Comparison of ENCODE assay signal across 8 mouse cellular contexts in genomic region chr2:20967101-20967645, GRCm38 (mm10). TPM values are rescaled to one million over a fixed set of nuclear protein-coding genes. Genes with fewer than 3 reads are reported as not detected.
DNase-seq lines count a peak whose midpoint lies in the region; ATAC-seq and TF ChIP-seq lines count a peak whose summit lies in the region.

No protein-coding gene starts in this region.

- H3K4me2 ChIP-seq in lung, embryonic 14.5 days: peak overlapping the region; percentile 93

- no peak for ATAC-seq in G1E (ENCODE audit: extremely low read depth, insufficient number of reproducible peaks, low FRiP score, poor library complexity, severe bottlenecking)
- no peak for ATAC-seq in lung, embryonic 14.5 days (ENCODE audit: insufficient read depth)

- 1% methylated on average over 13 of the region's 13 CpGs for WGBS in lung, embryonic 14.5 days

- peaks cover 22% of the 10 kb centered on the region for H3K36me3 ChIP-seq in G1E (replicated peaks)
- H3K36me3 ChIP-seq in lung, embryonic 14.5 days (ENCODE audit: insufficient read depth): no peaks in the 10 kb centered on the region

- peaks cover 51% of the 10 kb centered on the region for H3K4me1 ChIP-seq in G1E (ENCODE audit: insufficient read depth, low read depth, low read length)
- H3K4me1 ChIP-seq in lung, embryonic 14.5 days (ENCODE audit: insufficient read depth): peaks cover 16% of the 10 kb centered on the region

- H3K27ac ChIP-seq in lung, embryonic 14.5 days (ENCODE audit: low read depth): peak overlapping the region; percentile 98

- H3K4me3 ChIP-seq in G1E (ENCODE audit: low read depth, low read length): peak overlapping the region; percentile 82
- peak overlapping the region; percentile 90 for H3K4me3 ChIP-seq in lung, embryonic 14.5 days (ENCODE audit: low read depth, low read length)

- peak; percentile 79 for DNase-seq in A20 (ENCODE audit: low read depth, low spot score)
- peak; percentile 20 for DNase-seq in G1E (ENCODE audit: low spot score)
- DNase-seq in cerebellum, postnatal 36 days: peak; percentile 60 to 73
- peak; percentile 36 for DNase-seq in gastrocnemius, postnatal 25 days
- DNase-seq in kidney, adult 9 months: peak; percentile 27
- DNase-seq in lung, embryonic 14.5 days: peak; percentile 57
- DNase-seq in right cerebral cortex, postnatal 10 days (ENCODE audit: low spot score in 2 of 2): peak; percentile 59 to 61
- no peak for DNase-seq in thymus, postnatal 25 days

- peak overlapping the region; percentile 98 for H3K9ac ChIP-seq in lung, embryonic 14.5 days

- TF ChIP-seq CTCF in G1E (IDR thresholded peaks at IDR 0.05; ENCODE audit: low read depth, low read length): no peak
- no peak for TF ChIP-seq CTCF in lung, embryonic 14.5 days (IDR thresholded peaks at IDR 0.05; ENCODE audit: low read depth)

- H3K27me3 ChIP-seq in G1E (ENCODE audit: insufficient read depth, low read length): no peaks in the 10 kb centered on the region
- H3K27me3 ChIP-seq in lung, embryonic 14.5 days (ENCODE audit: insufficient read depth, low read length): no peaks in the 10 kb centered on the region

- no peaks in the 10 kb centered on the region for H3K9me3 ChIP-seq in G1E (replicated peaks)
- no peaks in the 10 kb centered on the region for H3K9me3 ChIP-seq in lung, embryonic 14.5 days (ENCODE audit: low read depth, low read length)

RNA-seq across cellular contexts. Expression of gene Arhgap21, which starts 1.5 kb away (rescaled TPM):
- total RNA-seq in G1E (2014; fragmentation: Nextera tagmentation): 57.9 and 64.9 TPM in 2 replicates
- 22.9 and 25.9 TPM in 2 replicates for total RNA-seq in G1E (2017)
- polyA plus RNA-seq in G1E (2012): 21.1 and 21.2 TPM in 2 replicates
- 10 to 100 TPM; 24.1 to 30.2 TPM for total RNA-seq in gastrocnemius, postnatal 25 days (2021)
- polyA plus RNA-seq in lung, embryonic 14.5 days (2014; fragmentation: Nextera tagmentation; extraction: Ambion mirVana): 22.1 and 23.4 TPM in 2 replicates
